Mouse (Mus musculus): ENCODE measurements around the gene Denr.

The Denr gene

DNA sequence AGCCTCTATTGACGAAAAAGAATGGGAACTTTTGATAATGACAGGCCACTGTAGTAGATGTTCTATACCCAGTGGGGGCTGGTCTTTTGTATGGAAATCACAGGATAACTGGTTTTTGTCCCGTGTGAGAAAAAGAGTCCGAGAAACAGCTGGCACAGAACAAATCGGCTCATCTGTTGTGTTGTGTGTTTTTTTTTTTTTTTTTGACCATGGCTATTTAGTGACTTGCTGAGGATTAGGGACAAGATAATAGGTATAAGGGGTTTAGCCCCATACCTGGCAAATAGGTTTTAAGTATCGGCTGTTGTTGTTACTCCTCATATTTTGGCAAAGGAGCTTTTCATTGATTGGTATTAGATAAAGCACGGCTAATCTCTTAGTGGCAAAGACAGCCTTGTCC, 65.5 kb downstream of the Denr start:
- no peak for DNase-seq (ENCODE audit: low read depth)

DNA sequence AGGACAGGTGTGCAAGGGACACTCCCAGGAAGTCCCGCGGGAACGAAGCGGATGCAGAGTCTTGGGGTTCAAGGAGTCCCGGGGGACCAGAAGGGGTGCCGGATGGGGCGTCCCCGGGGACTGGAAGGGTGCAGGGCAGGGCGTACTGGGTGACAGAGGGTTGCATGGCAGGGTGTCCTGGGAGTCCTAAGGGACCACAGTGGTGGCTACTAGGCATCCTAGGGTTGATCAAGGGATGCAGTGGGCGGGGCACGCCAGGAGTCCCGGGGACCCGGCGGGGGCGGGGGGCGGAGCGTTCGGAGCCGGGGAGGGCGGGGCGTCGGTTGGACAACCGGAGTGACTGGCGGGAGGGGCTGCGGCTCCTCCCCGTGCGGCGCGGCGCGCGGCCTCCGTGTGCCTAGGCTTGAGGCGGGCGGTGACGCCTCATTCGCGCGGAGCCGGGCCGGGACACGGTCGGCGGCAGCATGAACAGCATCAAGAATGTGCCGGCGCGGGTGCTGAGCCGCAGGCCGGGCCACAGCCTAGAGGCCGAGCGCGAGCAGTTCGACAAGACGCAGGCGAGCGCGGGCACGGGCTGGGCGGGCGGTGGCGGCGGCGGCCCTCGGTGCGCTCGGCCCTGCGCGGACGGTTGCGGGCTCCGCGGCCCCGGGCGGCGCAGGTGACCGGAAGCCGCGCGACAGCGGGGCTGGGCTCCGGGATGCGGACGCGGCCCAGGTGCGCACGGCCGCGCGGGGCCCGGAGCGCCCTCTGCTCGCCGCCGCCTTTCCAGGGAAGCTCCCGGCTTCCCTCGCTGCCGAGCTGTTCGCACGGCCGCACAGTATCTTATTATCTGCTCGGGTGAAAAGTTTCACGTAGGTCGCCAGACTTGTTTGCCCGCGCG, 66.6 kb downstream of the Denr start, which contains the start of gene Hip1r:
Gene Hip1r (plus strand): TSS at position 330 of the 880 bp plus-strand sequence.
- DNase-seq (ENCODE audit: low read depth), result peak; percentile 60

DNA sequence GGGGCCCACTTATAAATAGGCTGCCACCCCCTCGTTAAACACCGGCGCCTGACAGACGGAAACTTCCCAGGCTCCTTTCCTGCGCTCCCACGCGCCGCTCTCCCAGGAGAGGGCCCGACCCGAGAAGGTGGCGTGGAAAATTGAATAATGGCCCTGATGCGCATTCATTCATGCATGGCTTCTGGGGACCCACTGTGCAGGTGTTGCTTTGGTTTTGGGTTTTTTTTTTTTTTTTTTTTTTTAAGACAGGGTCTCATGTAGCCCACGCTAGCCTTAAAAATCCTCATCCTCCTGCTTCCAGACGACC, 67.2 kb downstream of the Denr start:
- DNase-seq (ENCODE audit: low read depth), result peak; percentile 41

GRCm38 (mm10) chr5:123974616-123975111, 67.7 kb downstream of the Denr start:
- DNase-seq (ENCODE audit: low read depth), result peak; percentile 61

- DNase-seq (ENCODE audit: low read depth), result peak; percentile 25
Measured at GRCm38 (mm10) chr5:123975668-123976180, 68.7 kb downstream of the Denr start.

DNA sequence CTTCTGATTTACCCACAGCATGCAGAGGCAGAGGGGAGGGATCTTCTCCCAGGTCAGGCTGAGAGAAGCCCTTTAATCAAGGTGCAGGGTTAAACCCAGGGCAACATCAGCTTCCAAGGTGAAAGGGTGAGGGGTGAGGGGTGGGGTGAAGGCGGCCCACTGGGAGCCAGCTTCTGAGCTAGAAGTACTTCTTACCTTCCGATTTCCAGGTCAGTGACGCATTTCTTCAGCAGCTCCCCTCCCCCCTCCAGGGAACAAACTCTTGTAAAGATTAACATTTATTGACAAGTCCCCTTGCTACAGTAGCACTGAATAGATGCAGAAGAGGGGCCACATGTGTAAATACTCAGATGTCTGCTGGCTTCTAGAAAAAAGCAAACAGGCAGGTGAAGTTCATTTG, 70.3 kb downstream of the Denr start:
- no peak for DNase-seq (ENCODE audit: low read depth)

DNA sequence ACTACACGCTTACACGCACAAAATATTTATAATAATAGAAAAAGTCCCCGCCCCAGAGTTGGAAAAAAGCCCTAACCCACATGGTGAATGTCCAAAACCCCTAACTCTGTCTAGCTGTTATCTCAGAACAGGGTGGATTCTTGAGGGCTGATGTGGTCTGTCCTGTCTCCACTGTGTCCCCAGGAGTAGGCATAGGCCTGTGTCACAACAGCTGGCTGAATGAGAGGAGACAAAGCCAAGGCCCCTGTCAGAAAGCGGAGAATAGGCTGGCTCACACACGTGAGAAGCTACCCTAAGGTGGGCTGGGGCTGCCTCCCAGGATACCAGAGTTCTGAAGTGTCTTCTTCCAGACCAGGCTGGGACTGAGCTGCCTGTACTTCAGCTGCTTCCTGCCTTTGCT, 71.2 kb downstream of the Denr start:
- DNase-seq (ENCODE audit: low read depth), result no peak
